Comparison of ENCODE assay signal across 27 mouse cellular contexts in genomic region chr6:116822605-116823004, GRCm38 (mm10).
DNase-seq lines count a peak whose midpoint lies in the region; ATAC-seq and TF ChIP-seq lines count a peak whose summit lies in the region.
"Had no signal": no experiment of that assay in that cellular context is flagged by ENCODE, and none has a peak within 500 bp of the region (broad histone marks: within the 10 kb centered on the region; RNA-seq: fewer than 3 reads in every experiment).

No protein-coding gene starts in this region.

- peaks cover 17% of the 10 kb centered on the region for H3K4me1 ChIP-seq in forebrain, postnatal 0 days (ENCODE audit: insufficient read depth)
- peaks cover 7% of the 10 kb centered on the region for H3K4me1 ChIP-seq in forebrain, embryonic 15.5 days
- H3K4me1 ChIP-seq in midbrain, embryonic 10.5 days = peaks cover 27% of the 10 kb centered on the region
- peaks cover 16% of the 10 kb centered on the region for H3K4me1 ChIP-seq in midbrain, embryonic 16.5 days (ENCODE audit: control insufficient read depth, insufficient read depth, low read length)

- H3K27me3 ChIP-seq in forebrain, postnatal 0 days (ENCODE audit: insufficient read depth, low read length) = no peaks in the 10 kb centered on the region
- H3K27me3 ChIP-seq in forebrain, embryonic 15.5 days = no peaks in the 10 kb centered on the region
- H3K27me3 ChIP-seq in midbrain, embryonic 10.5 days (ENCODE audit: low read depth, poor library complexity, severe bottlenecking) = no peaks in the 10 kb centered on the region
- no peaks in the 10 kb centered on the region for H3K27me3 ChIP-seq in midbrain, embryonic 16.5 days (ENCODE audit: control insufficient read depth, insufficient read depth, low read depth, low read length)
- H3K27me3 ChIP-seq: embryonic facial prominence, embryonic 13.5 days; embryonic facial prominence, embryonic 15.5 days; forebrain, embryonic 12.5 days; Patski had no signal

- no peak for TF ChIP-seq CTCF in forebrain, postnatal 0 days (IDR thresholded peaks at IDR 0.05; ENCODE audit: low read depth)

- peak; percentile 21 for DNase-seq in forebrain, postnatal 0 days
- no peak for DNase-seq in midbrain, embryonic 10.5 days (ENCODE audit: low spot score)
- peak; percentile 20 for DNase-seq in right cerebral cortex, postnatal 4 days
- DNase-seq in right cerebral cortex, adult 18-20 months = no peak
- DNase-seq: adrenal gland, adult 8-10 months; adrenal gland, postnatal 14 days; adrenal gland, postnatal 36 days; B cell, adult 2 months; cerebellum, adult 11 months; cerebellum, adult 18-20 months; cerebellum, adult 8-10 months; cerebellum, adult 9-11 months; cerebellum, postnatal 14 days; cerebellum, postnatal 36 days; embryo, embryonic 11 days had no signal

- H3K4me3 ChIP-seq in forebrain, postnatal 0 days (ENCODE audit: low read depth, low read length) = no peak overlapping the region
- no peak overlapping the region for H3K4me3 ChIP-seq in forebrain, embryonic 15.5 days
- H3K4me3 ChIP-seq in midbrain, embryonic 10.5 days = no peak overlapping the region
- no peak overlapping the region for H3K4me3 ChIP-seq in midbrain, embryonic 16.5 days (ENCODE audit: low read depth, low read length)
- H3K4me3 ChIP-seq: embryonic facial prominence, embryonic 13.5 days; embryonic facial prominence, embryonic 15.5 days; erythroblast, embryonic 14.5 days; forebrain, embryonic 10.5 days; forebrain, embryonic 12.5 days had no signal

- H3K9me3 ChIP-seq in forebrain, postnatal 0 days (ENCODE audit: low read length) = no peaks in the 10 kb centered on the region
- no peaks in the 10 kb centered on the region for H3K9me3 ChIP-seq in forebrain, embryonic 15.5 days
- no peaks in the 10 kb centered on the region for H3K9me3 ChIP-seq in midbrain, embryonic 10.5 days (replicated peaks)
- no peaks in the 10 kb centered on the region for H3K9me3 ChIP-seq in midbrain, embryonic 16.5 days (replicated peaks; ENCODE audit: control insufficient read depth, low read length, poor library complexity, severe bottlenecking)
- H3K9me3 ChIP-seq: embryonic facial prominence, embryonic 13.5 days; embryonic facial prominence, embryonic 15.5 days; forebrain, embryonic 10.5 days; forebrain, embryonic 12.5 days had no signal

- 90% methylated on average over 6 of the region's 6 CpGs for WGBS in forebrain, postnatal 0 days
- WGBS in forebrain, embryonic 15.5 days = 96% methylated on average over 6 of the region's 6 CpGs
- 93% methylated on average over 6 of the region's 6 CpGs for WGBS in midbrain, embryonic 10.5 days
- WGBS in midbrain, embryonic 16.5 days = 94% methylated on average over 6 of the region's 6 CpGs

- no peaks in the 10 kb centered on the region for H3K36me3 ChIP-seq in forebrain, postnatal 0 days (ENCODE audit: insufficient read depth)
- no peaks in the 10 kb centered on the region for H3K36me3 ChIP-seq in forebrain, embryonic 15.5 days
- H3K36me3 ChIP-seq in midbrain, embryonic 10.5 days = no peaks in the 10 kb centered on the region
- H3K36me3 ChIP-seq in midbrain, embryonic 16.5 days (ENCODE audit: control insufficient read depth, insufficient read depth, low read length) = no peaks in the 10 kb centered on the region
- H3K36me3 ChIP-seq: embryonic facial prominence, embryonic 13.5 days; embryonic facial prominence, embryonic 15.5 days; forebrain, embryonic 10.5 days; forebrain, embryonic 12.5 days; G1E had no signal

- no peak for ATAC-seq in forebrain, postnatal 0 days
- ATAC-seq in forebrain, embryonic 15.5 days (replicated peaks) = no peak
- ATAC-seq in midbrain, embryonic 16.5 days = no peak
- ATAC-seq: activated CD4-positive, CD25-positive, alpha-beta regulatory T cell, adult 4 months; CD4-positive, CD25-positive, alpha-beta regulatory T cell, adult 4 months; forebrain, embryonic 14.5 days; Patski had no signal

- no peak overlapping the region; the same call in 1 of the 2 replicates for H3K27ac ChIP-seq in forebrain, postnatal 0 days (ENCODE audit: low read depth, low read length)
- no peak overlapping the region for H3K27ac ChIP-seq in forebrain, embryonic 15.5 days (replicated peaks)
- H3K27ac ChIP-seq in midbrain, embryonic 10.5 days (replicated peaks) = peak overlapping the region; percentile 57; the same call in 1 of the 2 replicates
- no peak overlapping the region for H3K27ac ChIP-seq in midbrain, embryonic 16.5 days (ENCODE audit: low read length)
- H3K27ac ChIP-seq: embryonic facial prominence, embryonic 13.5 days; embryonic facial prominence, embryonic 15.5 days; forebrain, embryonic 10.5 days; forebrain, embryonic 12.5 days had no signal

- no peak overlapping the region for H3K9ac ChIP-seq in forebrain, postnatal 0 days
- H3K9ac ChIP-seq in forebrain, embryonic 15.5 days (replicated peaks) = no peak overlapping the region
- H3K9ac ChIP-seq in midbrain, embryonic 16.5 days (ENCODE audit: low read depth, low read length) = no peak overlapping the region
- H3K9ac ChIP-seq: embryonic facial prominence, embryonic 13.5 days; embryonic facial prominence, embryonic 15.5 days; forebrain, embryonic 12.5 days had no signal

- H3K4me2 ChIP-seq in forebrain, postnatal 0 days (ENCODE audit: low read depth) = no peak overlapping the region
- H3K4me2 ChIP-seq in forebrain, embryonic 15.5 days (replicated peaks) = no peak overlapping the region
- no peak overlapping the region for H3K4me2 ChIP-seq in midbrain, embryonic 16.5 days (ENCODE audit: low read length)
- H3K4me2 ChIP-seq: embryonic facial prominence, embryonic 13.5 days; embryonic facial prominence, embryonic 15.5 days; forebrain, embryonic 12.5 days had no signal

Comparison
In these comparisons a context has a peak if more than half of its experiments do, and no peak if none do; other contexts are left out.
1. DNase-seq: peak in forebrain, postnatal 0 days (single experiment) and right cerebral cortex, postnatal 4 days (single experiment); none in midbrain, embryonic 10.5 days (single experiment) and right cerebral cortex, adult 18-20 months (single experiment).